Mouse (Mus musculus) liver, postnatal 0 days (tissue): ENCODE results near the gene Gadd45g.

ENCODE experiments used
- CTCF ChIP-seq: sonication (generic); IDR thresholded peaks from 2 replicates; pipeline ENCODE4 v1.5.1; 2016; ENCODE audit warnings: antibody characterized with exemption, low read depth
- EP300 ChIP-seq: IDR thresholded peaks from 2 replicates; pipeline ENCODE4 v1.6.1; 2016; ENCODE audit warnings: antibody characterized with exemption, low read depth, mild to moderate bottlenecking

DNA sequence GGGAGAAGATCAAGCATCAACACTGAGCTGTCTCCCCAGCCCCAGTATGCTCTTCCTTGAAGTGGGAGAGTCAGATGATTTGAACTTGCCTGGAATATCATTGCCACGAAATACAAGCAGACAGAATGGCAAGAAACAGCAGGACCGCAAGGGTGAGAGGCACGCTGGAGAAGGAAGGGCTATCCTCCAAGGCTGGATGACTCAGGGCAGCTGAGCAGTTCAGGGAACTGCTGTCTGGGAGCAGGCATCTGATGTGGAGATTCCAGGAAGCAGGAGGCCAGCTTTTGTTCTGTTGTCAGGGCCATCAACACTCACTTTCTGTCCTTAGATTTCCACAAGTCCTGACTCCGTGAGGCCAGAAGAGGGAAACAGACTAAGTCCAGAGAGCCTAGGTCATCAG, 12.0 kb downstream of the Gadd45g start:
- TF ChIP-seq CTCF (no peak), EP300 (no peak)
